Mouse (Mus musculus): ENCODE data around the gene Brca1.
"Not testable (repeated sequence)": the region's sequence is repeated elsewhere in the genome, so short reads cannot be mapped to it uniquely, and the experiment has no call there.

Gene Brca1

DNA sequence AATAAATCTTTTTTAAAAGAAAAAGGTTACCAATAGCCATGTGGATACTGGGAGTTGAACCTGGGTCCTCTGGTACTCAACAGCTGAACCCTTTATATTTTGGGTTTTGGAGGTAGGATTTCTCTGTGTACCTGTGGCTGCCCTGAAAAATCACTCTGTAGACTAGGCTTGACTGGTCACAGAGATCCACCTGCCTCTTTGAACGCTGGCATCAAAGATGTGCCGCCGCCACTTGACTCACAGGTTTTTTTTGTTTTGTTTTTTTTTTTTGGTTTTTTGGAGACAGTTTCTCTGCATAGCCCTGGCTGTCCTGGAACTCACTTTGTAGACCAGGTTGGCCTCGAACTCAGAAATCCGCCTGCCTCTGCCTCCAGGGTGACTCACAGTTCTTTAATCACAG lies 104.0 kb downstream of the Brca1 start:
- no peak for DNase-seq

- not testable (repeated sequence) for DNase-seq
Measured at GRCm38 (mm10) chr11:101446860-101447259, 104.9 kb downstream of the Brca1 start.

DNA sequence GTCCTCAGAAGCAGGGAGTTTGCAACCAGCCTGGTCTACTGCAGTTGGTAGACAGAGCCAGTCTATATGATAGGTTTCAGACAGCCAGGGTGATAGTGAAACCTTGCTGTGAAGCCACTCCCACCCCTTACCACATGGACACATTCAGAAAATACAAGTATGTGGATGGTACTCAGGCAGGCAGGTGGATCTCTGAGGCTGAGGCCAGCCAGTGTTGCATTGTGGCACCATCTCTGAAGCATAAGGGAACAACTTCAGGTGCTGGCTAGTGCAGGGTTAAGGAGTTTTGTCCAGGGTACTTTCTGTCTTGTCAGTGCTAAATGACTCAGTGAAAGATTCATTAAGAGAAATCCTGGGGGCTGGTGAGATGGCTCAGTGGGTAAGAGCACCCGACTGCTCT lies 105.4 kb downstream of the Brca1 start:
- DNase-seq, result no peak

- DNase-seq, result no peak
Measured at GRCm38 (mm10) chr11:101442760-101443159, 109.0 kb downstream of the Brca1 start.

GRCm38 (mm10) chr11:101442127-101442693 lies 109.5 kb downstream of the Brca1 start, which contains the start of gene Rpl27:
TSS of gene Rpl27 (plus strand) at chr11:101442298.
- DNase-seq, result peak; percentile 95 to 97

DNA sequence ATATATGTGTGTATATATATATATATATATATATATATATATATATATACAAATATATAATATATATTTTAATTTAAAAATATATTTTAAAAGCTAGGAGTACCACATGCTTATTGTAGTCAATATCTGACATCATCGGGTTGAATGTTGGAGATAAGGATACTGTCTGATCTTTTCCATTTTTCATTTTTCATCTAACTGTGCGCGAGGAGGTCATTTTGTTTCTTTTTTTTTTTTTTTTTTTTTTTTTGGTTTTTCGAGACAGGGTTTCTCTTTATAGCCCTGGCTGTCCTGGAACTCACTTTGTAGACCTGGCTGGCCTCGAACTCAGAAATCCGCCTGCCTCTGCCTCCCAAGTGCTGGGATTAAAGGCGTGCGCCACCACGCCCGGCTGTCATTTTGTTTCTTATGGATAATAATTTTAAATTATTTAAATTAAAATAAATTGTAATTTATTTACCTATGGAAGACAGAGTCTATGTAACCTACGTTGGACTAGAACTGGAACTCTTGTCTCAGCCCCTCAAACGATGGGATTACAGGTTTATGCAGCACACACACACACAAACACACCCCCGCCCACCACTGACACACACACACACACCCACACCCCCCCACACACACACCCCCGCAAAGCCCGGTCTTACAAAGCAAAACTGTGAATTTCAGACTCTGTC lies 110.2 kb downstream of the Brca1 start:
- not testable (repeated sequence) for DNase-seq

Measured in cerebellum, postnatal 25 days (tissue).